Mouse (Mus musculus) erythroblast, embryonic 14.5 days (primary cell): ENCODE results near the gene Opn3.

Experiments
- GATA1 ChIP-seq: IDR thresholded peaks from 2 replicates; pipeline ENCODE4 v1.6.1; 2012; ENCODE audit warnings: low read length, inconsistent platforms, mixed read lengths
- TAL1 ChIP-seq: IDR thresholded peaks from 3 replicates; pipeline ENCODE4 v1.6.1; 2012; ENCODE audit warnings: low read length, inconsistent platforms, mixed read lengths

DNA sequence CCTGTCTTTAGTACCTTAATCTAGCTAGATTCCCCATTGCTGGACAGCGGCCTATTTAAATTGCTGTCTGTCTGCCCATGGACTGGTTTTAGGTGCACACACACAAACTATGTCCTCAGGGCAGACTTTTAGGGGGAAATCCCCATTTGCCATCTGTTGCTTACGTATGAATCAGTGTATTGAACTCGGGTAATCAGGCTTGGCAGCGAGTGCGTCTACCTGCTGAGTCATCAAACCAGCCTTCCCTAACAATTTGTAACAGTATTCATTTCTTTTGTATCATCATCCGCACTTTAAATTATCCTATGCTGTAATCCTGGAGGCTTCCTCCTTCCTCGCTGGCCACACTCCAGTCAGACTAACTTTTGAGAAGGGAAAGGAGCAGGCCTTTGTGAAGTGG, 22.5 kb downstream of the Opn3 start:
- TF ChIP-seq GATA1 = no peak
- TF ChIP-seq TAL1 = no peak
